Mouse (Mus musculus) E14TG2a.4 (cell line): ENCODE results near the gene Hist1h2bf.
"Not testable (repeated sequence)": the region's sequence is repeated elsewhere in the genome, so short reads cannot be mapped to it uniquely, and the experiment has no call there.

Experiments
- H3K27me3 ChIP-seq: 2 replicates; pipeline ENCODE4 v1.6.1; 2014; ENCODE audit warnings: low read length, control low read depth; ENCODE audit not compliant: insufficient read depth
- H3K36me3 ChIP-seq: 2 replicates; pipeline ENCODE4 v1.6.1; 2014; ENCODE audit warnings: low read length, control low read depth; ENCODE audit not compliant: insufficient read depth
- H3K4me1 ChIP-seq: replicated peaks from 2 replicates; pipeline ENCODE4 v1.6.1; 2014; ENCODE audit warnings: low read depth, low read length, control low read depth
- H3K4me3 ChIP-seq: replicated peaks from 2 replicates; pipeline ENCODE4 v1.5.1; 2014; ENCODE audit warnings: mild to moderate bottlenecking, low read length
- H3K9me3 ChIP-seq: 2 replicates; pipeline ENCODE4 v1.6.1; 2014; ENCODE audit warnings: low read length, control low read depth
- CTCF ChIP-seq: conservative IDR thresholded peaks from 2 replicates; pipeline ENCODE4 v1.5.1; 2014; ENCODE audit warnings: low read length
- NANOG ChIP-seq: IDR thresholded peaks from 2 replicates; pipeline ENCODE4 v1.6.1; 2014; ENCODE audit warnings: borderline replicate concordance, low read length, mixed read lengths
- POU5F1 ChIP-seq: IDR thresholded peaks from 2 replicates; pipeline ENCODE4 v1.6.1; 2014; ENCODE audit warnings: low read length, borderline replicate concordance

The Hist1h2bf gene

GRCm38 (mm10) chr13:23593051-23593770, 19.2 kb upstream of the Hist1h2bf start:
- no peak overlapping the region for H3K4me3 ChIP-seq
- H3K27me3 ChIP-seq = no peaks in the 10 kb centered on the region
- no peaks in the 10 kb centered on the region for H3K36me3 ChIP-seq
- H3K4me1 ChIP-seq = peaks cover 58% of the 10 kb centered on the region
- peaks cover 36% of the 10 kb centered on the region for H3K9me3 ChIP-seq
- no peak for TF ChIP-seq POU5F1
- TF ChIP-seq NANOG = no peak
- no peak for TF ChIP-seq CTCF

- no peaks in the 10 kb centered on the region for H3K27me3 ChIP-seq
- no peak overlapping the region for H3K4me3 ChIP-seq
- peaks cover 61% of the 10 kb centered on the region for H3K4me1 ChIP-seq
- H3K36me3 ChIP-seq = no peaks in the 10 kb centered on the region
- H3K9me3 ChIP-seq = peaks cover 36% of the 10 kb centered on the region
- TF ChIP-seq NANOG (no peak), POU5F1 (no peak), CTCF (no peak)
Measured at GRCm38 (mm10) chr13:23592614-23593013, 18.6 kb upstream of the Hist1h2bf start.

GRCm38 (mm10) chr13:23591886-23592285, 17.9 kb upstream of the Hist1h2bf start:
- Histone ChIP-seq H3K4me1 (peaks cover 61% of the 10 kb centered on the region), H3K9me3 (peaks cover 36% of the 10 kb centered on the region)
- H3K27me3 ChIP-seq, H3K36me3 ChIP-seq, H3K4me3 ChIP-seq: not testable (repeated sequence)

- Histone ChIP-seq H3K9me3 (peaks cover 36% of the 10 kb centered on the region), H3K4me1 (peaks cover 59% of the 10 kb centered on the region)
Measured at GRCm38 (mm10) chr13:23591206-23591605, 17.2 kb upstream of the Hist1h2bf start.

GRCm38 (mm10) chr13:23586940-23587225, 12.9 kb upstream of the Hist1h2bf start:
- H3K4me1 ChIP-seq = peaks cover 56% of the 10 kb centered on the region
- no peaks in the 10 kb centered on the region for H3K36me3 ChIP-seq
- TF ChIP-seq NANOG (no peak), CTCF (no peak), POU5F1 (no peak)
- peaks cover 14% of the 10 kb centered on the region for H3K9me3 ChIP-seq
- no peaks in the 10 kb centered on the region for H3K27me3 ChIP-seq
- peak overlapping the region; percentile 63 for H3K4me3 ChIP-seq

More at GRCm38 (mm10) chr13:23591206-23591605, 17.2 kb upstream of the Hist1h2bf start:
- no peak overlapping the region for H3K4me3 ChIP-seq
- no peaks in the 10 kb centered on the region for H3K27me3 ChIP-seq
- TF ChIP-seq POU5F1 (no peak), NANOG (no peak), CTCF (no peak)
- no peaks in the 10 kb centered on the region for H3K36me3 ChIP-seq

- H3K4me3 ChIP-seq = peak overlapping the region; percentile 63
- H3K4me1 ChIP-seq = peaks cover 56% of the 10 kb centered on the region
- H3K36me3 ChIP-seq = no peaks in the 10 kb centered on the region
- no peak for TF ChIP-seq CTCF
- TF ChIP-seq POU5F1 = peak; percentile 42
- peak; percentile 71 for TF ChIP-seq NANOG
- H3K27me3 ChIP-seq = no peaks in the 10 kb centered on the region
- peaks cover 8% of the 10 kb centered on the region for H3K9me3 ChIP-seq
Measured at GRCm38 (mm10) chr13:23586099-23586939, 12.3 kb upstream of the Hist1h2bf start.

- H3K9me3 ChIP-seq, H3K27me3 ChIP-seq, H3K36me3 ChIP-seq: not testable (repeated sequence)
- Histone ChIP-seq H3K4me1 (peaks cover 57% of the 10 kb centered on the region), H3K4me3 (peak overlapping the region; percentile 70)
Measured at GRCm38 (mm10) chr13:23585442-23586098, 11.6 kb upstream of the Hist1h2bf start.

- Histone ChIP-seq H3K36me3 (no peaks in the 10 kb centered on the region), H3K27me3 (no peaks in the 10 kb centered on the region), H3K4me1 (peaks cover 61% of the 10 kb centered on the region), H3K9me3 (no peaks in the 10 kb centered on the region), H3K4me3 (peak overlapping the region; percentile 70)
- TF ChIP-seq CTCF (no peak), NANOG (no peak), POU5F1 (no peak)
Measured at GRCm38 (mm10) chr13:23585029-23585441, 11.0 kb upstream of the Hist1h2bf start.

GRCm38 (mm10) chr13:23584331-23584730, 10.3 kb upstream of the Hist1h2bf start:
- H3K36me3 ChIP-seq = no peaks in the 10 kb centered on the region
- no peaks in the 10 kb centered on the region for H3K27me3 ChIP-seq
- no peaks in the 10 kb centered on the region for H3K9me3 ChIP-seq
- H3K4me3 ChIP-seq = peak overlapping the region; percentile 70
- TF ChIP-seq NANOG (no peak), CTCF (no peak), POU5F1 (no peak)
- H3K4me1 ChIP-seq = peaks cover 61% of the 10 kb centered on the region
